Mouse (Mus musculus): ENCODE data around the gene Lsamp.
A peak's percentile ranks its signal among the peaks of the same experiment; 100 is the strongest.

Gene Lsamp

GRCm38 (mm10) chr16:41258145-41259035 is 1274.2 kb downstream of the Lsamp start:
- peak; percentile 28 for DNase-seq (ENCODE audit: low spot score)

- DNase-seq (ENCODE audit: low spot score), result no peak
These were observed 1292.0 kb downstream of the Lsamp start for GRCm38 (mm10) chr16:41275999-41276671.

GRCm38 (mm10) chr16:41317992-41318391 is 1333.8 kb downstream of the Lsamp start:
- DNase-seq (ENCODE audit: low spot score), result no peak

GRCm38 (mm10) chr16:41343431-41343830 is 1359.3 kb downstream of the Lsamp start:
- DNase-seq (ENCODE audit: low spot score), result no peak

- no peak for DNase-seq (ENCODE audit: low spot score)
These were observed 1381.0 kb downstream of the Lsamp start for GRCm38 (mm10) chr16:41365138-41365537.

- no peak for DNase-seq (ENCODE audit: low spot score)
These were observed 1399.5 kb downstream of the Lsamp start for GRCm38 (mm10) chr16:41383702-41384101.

- no peak for DNase-seq (ENCODE audit: low spot score)
These were observed 1400.1 kb downstream of the Lsamp start for GRCm38 (mm10) chr16:41384288-41384687.

- DNase-seq (ENCODE audit: low spot score), result no peak
These were observed 1424.7 kb downstream of the Lsamp start for GRCm38 (mm10) chr16:41408850-41409249.

- no peak for DNase-seq (ENCODE audit: low spot score)
These were observed 1426.5 kb downstream of the Lsamp start for GRCm38 (mm10) chr16:41410671-41411070.

GRCm38 (mm10) chr16:41417363-41417762 is 1433.2 kb downstream of the Lsamp start:
- DNase-seq (ENCODE audit: low spot score), result no peak

GRCm38 (mm10) chr16:41467391-41467790 is 1483.2 kb downstream of the Lsamp start:
- DNase-seq (ENCODE audit: low spot score), result no peak

- DNase-seq (ENCODE audit: low spot score), result no peak
These were observed 1494.5 kb downstream of the Lsamp start for GRCm38 (mm10) chr16:41478694-41479093.

GRCm38 (mm10) chr16:41481832-41482231 is 1497.7 kb downstream of the Lsamp start:
- DNase-seq (ENCODE audit: low spot score), result no peak

GRCm38 (mm10) chr16:41510915-41511552 is 1526.9 kb downstream of the Lsamp start:
- no peak for DNase-seq (ENCODE audit: low spot score)

- no peak for DNase-seq (ENCODE audit: low spot score)
These were observed 1537.4 kb downstream of the Lsamp start for GRCm38 (mm10) chr16:41521566-41521965.

- no peak for DNase-seq (ENCODE audit: low spot score)
These were observed 1540.1 kb downstream of the Lsamp start for GRCm38 (mm10) chr16:41524266-41524665.

- DNase-seq (ENCODE audit: low spot score), result no peak
These were observed 1548.7 kb downstream of the Lsamp start for GRCm38 (mm10) chr16:41532661-41533551.

GRCm38 (mm10) chr16:41533686-41534085 is 1549.5 kb downstream of the Lsamp start:
- DNase-seq (ENCODE audit: low spot score), result no peak

- no peak for DNase-seq (ENCODE audit: low spot score)
These were observed 1551.6 kb downstream of the Lsamp start for GRCm38 (mm10) chr16:41535806-41536205.

- no peak for DNase-seq (ENCODE audit: low spot score)
These were observed 1558.5 kb downstream of the Lsamp start for GRCm38 (mm10) chr16:41542641-41543040.

- no peak for DNase-seq (ENCODE audit: low spot score)
These were observed 1567.0 kb downstream of the Lsamp start for GRCm38 (mm10) chr16:41551164-41551563.

- no peak for DNase-seq (ENCODE audit: low spot score)
These were observed 1567.7 kb downstream of the Lsamp start for GRCm38 (mm10) chr16:41551851-41552262.
